Comparison of ENCODE assay signal across 8 mouse cellular contexts in genomic region chr12:3548582-3549211, GRCm38 (mm10). TPM values are rescaled to one million over a fixed set of nuclear protein-coding genes. Genes with fewer than 3 reads are reported as not detected.
DNase-seq lines count a peak whose midpoint lies in the region; ATAC-seq lines count a peak whose summit lies in the region.

No protein-coding gene starts in this region.

- DNase-seq in cerebellum, postnatal 10 days = peak; percentile 64 to 70
- no peak for DNase-seq in cerebellum, adult 9-10 months
- peak; percentile 63 to 67 for DNase-seq in layer of hippocampus, adult 18-20 months (ENCODE audit: low spot score in 2 of 2)
- no peak for DNase-seq in layer of hippocampus, adult 9-10 months (ENCODE audit: low spot score)
- DNase-seq in layer of hippocampus, adult 8-10 months (ENCODE audit: low spot score in 2 of 2) = peak; percentile 56 to 65
- DNase-seq in right cerebral cortex, postnatal 36 days (ENCODE audit: low spot score in 2 of 2) = peak; percentile 50 to 52
- no peak for DNase-seq in kidney, adult 11 months

- no peak for ATAC-seq in erythroblast, adult 5-6 weeks (replicated peaks; ENCODE audit: low FRiP score, poor library complexity, severe bottlenecking)

RNA-seq across cellular contexts. Expression of gene Dtnb, which starts 23.5 kb away (rescaled TPM):
- 100 to 1,000 TPM; 119 to 131 TPM for total RNA-seq in layer of hippocampus, adult 18-20 months (2021)
- 100 to 1,000 TPM; 109 to 123 (median 113) TPM for total RNA-seq in layer of hippocampus, adult 8-10 months (2022)
- total RNA-seq in erythroblast, adult 5-6 weeks (2015; ENCODE audit: low replicate concordance) = 7.5 and 14.8 TPM in 2 replicates
- total RNA-seq in erythroblast, adult 5-6 weeks (2017; ENCODE audit: low replicate concordance) = 8.3 and 19.0 TPM in 2 replicates

Comparison
In these comparisons a context has a peak if more than half of its experiments do, and no peak if none do; other contexts are left out.
1. DNase-seq: peak in cerebellum, postnatal 10 days (2 of 2), layer of hippocampus, adult 18-20 months (2 of 2), layer of hippocampus, adult 8-10 months (2 of 2) and right cerebral cortex, postnatal 36 days (2 of 2); none in cerebellum, adult 9-10 months (single experiment), layer of hippocampus, adult 9-10 months (single experiment) and kidney, adult 11 months (single experiment).
2. RNA of gene Dtnb, which starts 23.5 kb away (total RNA-seq): 119 to 131 TPM in layer of hippocampus, adult 18-20 months and 109 to 123 TPM in layer of hippocampus, adult 8-10 months; 7.5 to 19.0 TPM in erythroblast, adult 5-6 weeks; every median in the first group is over 4 times any median in the second.